10 mouse cellular contexts compared by ENCODE assay signal in genomic region chr6:121145010-121145604, GRCm38 (mm10). TPM values are rescaled to one million over a fixed set of nuclear protein-coding genes. Genes with fewer than 3 reads are reported as not detected.
DNase-seq lines count a peak whose midpoint lies in the region; ATAC-seq and TF ChIP-seq lines count a peak whose summit lies in the region.
"Had no signal": no experiment of that assay in that cellular context is flagged by ENCODE, and none has a peak within 500 bp of the region (broad histone marks: within the 10 kb centered on the region; RNA-seq: fewer than 3 reads in every experiment).

No protein-coding gene starts in this region.

- ATAC-seq in lung, embryonic 16.5 days (ENCODE audit: low read depth) = peak; percentile 13; the same call in 1 of the 2 replicates
- no peak for ATAC-seq in intestine, postnatal 0 days

- DNase-seq in cerebellum, postnatal 25 days = peak; percentile 19 to 27
- no peak for DNase-seq in cerebellum, adult 9-10 months
- no peak for DNase-seq in lung, postnatal 25 days (ENCODE audit: low spot score)
- peak; percentile 81 for DNase-seq in adrenal gland, adult 8-10 months
- no peak for DNase-seq in limb, embryonic 10.5 days (ENCODE audit: low spot score)
- no peak for DNase-seq in testis, postnatal 10 days (ENCODE audit: low spot score)
- DNase-seq: B cell, adult 2 months; lung, adult 18-20 months had no signal

- peaks cover 17% of the 10 kb centered on the region; the same call in 1 of the 2 replicates for H3K27me3 ChIP-seq in lung, embryonic 16.5 days (ENCODE audit: control insufficient read depth, insufficient read depth, low read depth, low read length)
- no peaks in the 10 kb centered on the region for H3K27me3 ChIP-seq in limb, embryonic 10.5 days (ENCODE audit: low read depth, poor library complexity, severe bottlenecking)
- H3K27me3 ChIP-seq in intestine, postnatal 0 days (replicated peaks; ENCODE audit: control insufficient read depth, insufficient read depth, low read length) = no peaks in the 10 kb centered on the region

- no peak overlapping the region for H3K4me3 ChIP-seq in lung, embryonic 16.5 days (ENCODE audit: low read length)
- no peak overlapping the region for H3K4me3 ChIP-seq in limb, embryonic 10.5 days
- no peak overlapping the region for H3K4me3 ChIP-seq in intestine, postnatal 0 days (ENCODE audit: low read depth, low read length)

- WGBS in lung, embryonic 16.5 days = 64% methylated on average over 13 of the region's 13 CpGs
- 55% methylated on average over 13 of the region's 13 CpGs for WGBS in limb, embryonic 10.5 days
- WGBS in intestine, postnatal 0 days = 74% methylated on average over 13 of the region's 13 CpGs

- no peaks in the 10 kb centered on the region for H3K36me3 ChIP-seq in lung, embryonic 16.5 days (ENCODE audit: control insufficient read depth, insufficient read depth, low read length)
- H3K36me3 ChIP-seq in limb, embryonic 10.5 days = no peaks in the 10 kb centered on the region
- H3K36me3 ChIP-seq in intestine, postnatal 0 days (ENCODE audit: control insufficient read depth, insufficient read depth) = no peaks in the 10 kb centered on the region

- no peak overlapping the region for H3K27ac ChIP-seq in lung, embryonic 16.5 days (ENCODE audit: low read length)
- H3K27ac ChIP-seq in limb, embryonic 10.5 days = peak overlapping the region; percentile 42; the same call in 1 of the 2 replicates
- H3K27ac ChIP-seq in intestine, postnatal 0 days (ENCODE audit: low read depth, low read length) = no peak overlapping the region

- H3K9me3 ChIP-seq in lung, embryonic 16.5 days (ENCODE audit: control insufficient read depth, low read length) = 0 out of 2 replicates have a peak, but pooled peaks cover under 1% of the 10 kb centered on the region
- H3K9me3 ChIP-seq in limb, embryonic 10.5 days (replicated peaks) = no peaks in the 10 kb centered on the region
- no peaks in the 10 kb centered on the region for H3K9me3 ChIP-seq in intestine, postnatal 0 days (ENCODE audit: control insufficient read depth)

- no peak overlapping the region for H3K4me2 ChIP-seq in lung, embryonic 16.5 days (ENCODE audit: low read depth, low read length)
- no peak overlapping the region for H3K4me2 ChIP-seq in intestine, postnatal 0 days (replicated peaks; ENCODE audit: low read depth)

- no peak overlapping the region for H3K9ac ChIP-seq in lung, embryonic 16.5 days (ENCODE audit: low read length)
- no peak overlapping the region for H3K9ac ChIP-seq in intestine, postnatal 0 days (ENCODE audit: low read depth, low read length)

- H3K4me1 ChIP-seq in lung, embryonic 16.5 days (replicated peaks; ENCODE audit: control insufficient read depth, insufficient read depth, low read length) = peaks cover 48% of the 10 kb centered on the region
- H3K4me1 ChIP-seq in limb, embryonic 10.5 days = peaks cover 27% of the 10 kb centered on the region
- H3K4me1 ChIP-seq in intestine, postnatal 0 days (replicated peaks; ENCODE audit: control insufficient read depth, insufficient read depth, low read length) = no peaks in the 10 kb centered on the region

- TF ChIP-seq CTCF in intestine, postnatal 0 days (IDR thresholded peaks at IDR 0.05; ENCODE audit: low read depth) = no peak

RNA-seq across cellular contexts. Expression of gene Mical3, which starts 14.3 kb away (rescaled TPM):
- 15.9 and 18.0 TPM in 2 replicates for polyA plus RNA-seq in lung, embryonic 16.5 days (2015; fragmentation: Nextera tagmentation; extraction: Ambion mirVana)
- 10 to 100 TPM; 41.6 to 78.2 (median 55.4) TPM for total RNA-seq in adrenal gland, adult 8-10 months (2022)
- 8.2 and 9.8 TPM in 2 replicates for polyA plus RNA-seq in limb, embryonic 10.5 days (2016; fragmentation: Nextera tagmentation; extraction: Ambion mirVana)
- polyA plus RNA-seq in intestine, postnatal 0 days (2015; fragmentation: Nextera tagmentation; extraction: Ambion mirVana) = 3.6 and 4.5 TPM in 2 replicates

RNA-seq across cellular contexts. Expression of gene Pex26, which starts 38.4 kb away (rescaled TPM):
- 15.6 and 17.6 TPM in 2 replicates for polyA plus RNA-seq in lung, embryonic 16.5 days (2015; fragmentation: Nextera tagmentation; extraction: Ambion mirVana)
- 10 to 100 TPM; 12.8 to 16.4 (median 14.8) TPM for total RNA-seq in adrenal gland, adult 8-10 months (2022)
- polyA plus RNA-seq in limb, embryonic 10.5 days (2016; fragmentation: Nextera tagmentation; extraction: Ambion mirVana) = 8.9 and 10.3 TPM in 2 replicates
- 6.3 and 7.2 TPM in 2 replicates for polyA plus RNA-seq in intestine, postnatal 0 days (2015; fragmentation: Nextera tagmentation; extraction: Ambion mirVana)

Comparison
In these comparisons a context has a peak if more than half of its experiments do, and no peak if none do; other contexts are left out.
1. DNase-seq: peak in cerebellum, postnatal 25 days (2 of 2) and adrenal gland, adult 8-10 months (single experiment); none in cerebellum, adult 9-10 months (single experiment), lung, postnatal 25 days (single experiment), limb, embryonic 10.5 days (single experiment) and testis, postnatal 10 days (single experiment).